Mouse (Mus musculus): Measurements from ENCODE around the gene Gramd1b. TPM values are rescaled to one million over a fixed set of nuclear protein-coding genes. Genes with fewer than 3 reads are reported as not detected.

Gramd1b gene
- polyA plus RNA-seq, 1 experiment from 2014 or later = 19.9 TPM

DNA sequence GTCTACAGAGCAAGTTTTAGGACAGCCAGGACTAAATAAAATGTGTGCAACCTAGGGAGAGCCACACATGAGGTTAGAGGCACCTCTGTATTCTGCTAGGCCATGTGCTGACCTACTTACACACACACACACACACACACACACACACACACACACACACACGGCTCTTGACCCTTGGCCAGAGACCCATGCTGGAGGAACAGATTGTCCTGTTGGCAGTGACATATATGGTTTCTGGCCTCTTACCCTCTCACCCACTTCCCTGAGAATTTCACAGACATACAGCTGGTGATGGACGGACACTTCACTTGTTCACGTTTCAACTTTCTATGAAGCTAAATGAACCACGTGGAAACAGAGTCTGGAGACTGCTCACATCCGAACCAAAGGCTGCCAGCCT, 212.4 kb downstream of the Gramd1b start:
- no peak for ATAC-seq (replicated peaks)
- H3K36me3 ChIP-seq (replicated peaks) = peaks cover 14% of the 10 kb centered on the region; the same call in 1 of the 2 replicates
- H3K27me3 ChIP-seq (replicated peaks) = no peaks in the 10 kb centered on the region
- no peak overlapping the region for H3K4me3 ChIP-seq
- H3K4me1 ChIP-seq = no peaks in the 10 kb centered on the region
- no peaks in the 10 kb centered on the region for H3K9me3 ChIP-seq
- 88% methylated on average over 5 of the region's 5 CpGs for WGBS
- no peak overlapping the region for H3K9ac ChIP-seq
- H3K4me2 ChIP-seq = no peak overlapping the region
- no peak overlapping the region for H3K27ac ChIP-seq

DNA sequence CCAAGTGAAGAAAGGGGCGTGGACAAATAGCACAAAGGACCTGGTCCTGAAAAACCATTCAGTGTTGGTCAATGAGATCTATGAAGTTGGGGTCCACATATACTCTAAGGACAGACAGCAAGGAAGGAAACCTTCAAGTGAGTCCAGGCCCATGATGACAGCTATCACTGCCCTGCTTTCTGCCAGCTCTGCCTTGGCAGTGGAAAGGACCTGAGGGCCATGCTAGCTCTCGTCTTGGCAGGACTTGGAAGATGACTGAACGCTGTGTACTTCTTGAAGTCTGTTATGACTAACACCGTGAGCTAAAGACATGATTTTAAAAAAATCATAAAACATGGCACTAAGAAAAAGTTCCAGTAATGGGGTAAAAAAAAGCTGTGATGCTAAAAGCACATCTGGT, 213.4 kb downstream of the Gramd1b start:
- Histone ChIP-seq H3K4me3 (no peak overlapping the region), H3K9ac (no peak overlapping the region), H3K36me3 (replicated peaks) (peaks cover 14% of the 10 kb centered on the region; the same call in 1 of the 2 replicates), H3K27ac (no peak overlapping the region), H3K9me3 (no peaks in the 10 kb centered on the region), H3K4me1 (no peaks in the 10 kb centered on the region), H3K27me3 (replicated peaks) (no peaks in the 10 kb centered on the region), H3K4me2 (no peak overlapping the region)
- 88% methylated on average over 4 of the region's 4 CpGs for WGBS
- ATAC-seq (replicated peaks) = no peak

DNA sequence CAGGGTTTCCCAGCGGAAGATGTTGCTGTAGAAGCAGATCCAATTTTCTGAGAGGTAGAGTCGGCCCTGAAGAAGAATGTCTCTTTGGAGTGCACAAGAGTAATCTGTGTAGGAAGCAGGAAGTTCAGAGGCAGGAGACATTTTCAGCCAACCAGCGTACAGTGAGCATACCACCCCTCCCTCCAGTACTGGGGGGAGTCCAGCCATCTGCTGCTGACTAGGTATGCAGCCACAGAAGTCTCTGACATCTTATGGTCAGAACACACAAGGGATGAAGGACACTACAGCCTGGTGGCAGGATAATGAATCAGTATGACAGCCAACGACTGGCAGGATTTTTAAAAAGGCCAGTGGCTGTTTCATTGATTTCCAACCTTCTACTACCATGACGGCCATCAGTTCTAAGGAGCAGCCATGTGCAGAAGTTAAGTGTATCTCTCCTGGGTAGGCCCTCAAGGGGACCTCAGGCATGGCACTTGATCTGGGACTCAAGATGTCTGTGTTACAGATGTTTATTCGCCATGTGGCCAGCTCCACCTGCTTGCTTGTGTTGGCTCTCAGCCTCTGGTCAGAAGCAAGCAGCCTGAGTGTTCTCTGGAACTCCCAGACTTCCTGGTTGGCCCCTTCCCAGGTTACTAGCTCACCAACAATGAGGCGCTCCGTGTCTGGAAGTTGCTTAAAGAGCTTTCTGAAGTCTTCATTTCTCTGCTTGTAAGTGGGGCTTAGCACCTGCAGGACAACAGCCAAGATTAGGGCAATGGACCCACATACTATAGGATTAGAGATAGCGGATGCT, 214.1 kb downstream of the Gramd1b start:
- WGBS = 83% methylated on average over 9 of the region's 9 CpGs
- Histone ChIP-seq H3K4me2 (no peak overlapping the region), H3K27me3 (replicated peaks) (no peaks in the 10 kb centered on the region), H3K4me1 (no peaks in the 10 kb centered on the region), H3K27ac (no peak overlapping the region), H3K36me3 (replicated peaks) (peaks cover 18% of the 10 kb centered on the region; the same call in 1 of the 2 replicates), H3K4me3 (no peak overlapping the region), H3K9me3 (no peaks in the 10 kb centered on the region), H3K9ac (no peak overlapping the region)
- no peak for ATAC-seq (replicated peaks)

DNA sequence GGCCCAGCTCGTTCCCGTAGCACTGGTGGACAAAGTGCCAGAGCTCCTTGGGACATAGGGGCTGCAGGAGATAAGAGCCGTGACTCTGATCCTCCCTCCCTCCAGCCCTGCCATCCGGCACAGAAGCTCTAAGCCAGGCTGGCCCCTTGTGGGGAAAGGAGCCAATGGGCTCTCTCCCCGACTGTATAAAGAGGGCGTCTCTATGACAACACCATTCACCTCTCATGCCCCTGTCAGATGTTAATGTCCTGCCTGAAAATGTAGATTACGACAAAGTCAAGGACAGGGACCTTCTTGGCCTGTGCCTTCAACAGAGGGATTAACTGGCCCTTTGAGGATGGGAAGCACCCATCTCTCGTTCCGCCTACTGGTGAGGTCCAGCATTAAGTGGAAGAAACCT, 219.4 kb downstream of the Gramd1b start:
- WGBS = 59% methylated on average over 9 of the region's 9 CpGs

DNA sequence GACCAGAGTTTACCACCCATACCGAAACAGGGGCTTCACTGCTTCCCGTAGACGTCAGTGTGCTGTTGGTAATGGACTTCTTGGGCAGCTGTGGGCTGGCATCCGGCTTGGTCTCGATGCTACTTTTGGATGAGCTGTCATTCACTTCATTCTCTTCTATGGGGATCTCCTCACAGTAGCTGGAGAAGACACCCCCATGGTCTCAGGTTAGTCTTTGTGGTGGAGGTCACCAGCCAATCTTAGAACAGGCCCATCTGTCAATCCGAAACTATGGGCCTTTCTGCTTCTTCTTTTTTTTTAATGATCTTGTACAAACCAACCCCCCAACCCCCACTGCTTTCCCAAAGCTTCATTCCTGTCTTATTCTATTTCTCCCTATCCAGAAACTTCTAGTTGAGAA, 221.3 kb downstream of the Gramd1b start:
- H3K4me2 ChIP-seq = no peak overlapping the region
- H3K27ac ChIP-seq = no peak overlapping the region
- H3K4me3 ChIP-seq = no peak overlapping the region
- H3K4me1 ChIP-seq = no peaks in the 10 kb centered on the region
- peaks cover 42% of the 10 kb centered on the region; the same call in 1 of the 2 replicates for H3K36me3 ChIP-seq (replicated peaks)
- H3K9ac ChIP-seq = no peak overlapping the region
- H3K27me3 ChIP-seq (replicated peaks) = no peaks in the 10 kb centered on the region
- WGBS = 96% methylated on average over 6 of the region's 6 CpGs
- ATAC-seq (replicated peaks) = no peak
- no peaks in the 10 kb centered on the region for H3K9me3 ChIP-seq

More for the DNA sequence above, 219.4 kb downstream of the Gramd1b start:
- H3K4me3 ChIP-seq = no peak overlapping the region
- H3K27ac ChIP-seq = no peak overlapping the region
- H3K9ac ChIP-seq = no peak overlapping the region
- H3K4me2 ChIP-seq = no peak overlapping the region
- H3K4me1 ChIP-seq = no peaks in the 10 kb centered on the region
- no peaks in the 10 kb centered on the region for H3K9me3 ChIP-seq
- H3K27me3 ChIP-seq (replicated peaks) = no peaks in the 10 kb centered on the region
- H3K36me3 ChIP-seq (replicated peaks) = peaks cover 32% of the 10 kb centered on the region; the same call in 1 of the 2 replicates
- no peak for ATAC-seq (replicated peaks)

DNA sequence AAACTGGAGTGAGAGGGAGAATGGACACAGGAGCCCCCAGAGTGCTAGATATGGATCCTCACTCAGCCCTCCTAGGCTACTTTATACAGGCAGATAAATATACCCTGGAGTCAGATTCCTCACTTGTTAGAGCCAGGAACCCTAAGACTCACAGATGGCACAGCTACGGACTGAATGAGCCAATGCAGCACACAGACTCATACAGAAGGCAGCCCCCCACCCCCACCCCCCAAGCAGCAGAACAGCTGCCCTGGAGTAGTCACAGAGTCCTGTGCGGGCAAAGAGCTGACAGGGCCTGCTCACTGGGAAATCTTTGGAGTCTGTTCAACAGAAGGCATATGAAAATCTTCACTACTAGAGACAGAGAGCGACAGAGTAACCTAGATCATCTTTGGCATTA, 223.9 kb downstream of the Gramd1b start:
- H3K4me2 ChIP-seq = no peak overlapping the region
- H3K4me1 ChIP-seq = no peaks in the 10 kb centered on the region
- H3K4me3 ChIP-seq = no peak overlapping the region
- H3K9me3 ChIP-seq = no peaks in the 10 kb centered on the region
- ATAC-seq (replicated peaks) = no peak
- 86% methylated on average over 3 of the region's 3 CpGs for WGBS
- H3K36me3 ChIP-seq (replicated peaks) = peaks cover 55% of the 10 kb centered on the region
- H3K9ac ChIP-seq = no peak overlapping the region
- H3K27me3 ChIP-seq (replicated peaks) = no peaks in the 10 kb centered on the region
- no peak overlapping the region for H3K27ac ChIP-seq

DNA sequence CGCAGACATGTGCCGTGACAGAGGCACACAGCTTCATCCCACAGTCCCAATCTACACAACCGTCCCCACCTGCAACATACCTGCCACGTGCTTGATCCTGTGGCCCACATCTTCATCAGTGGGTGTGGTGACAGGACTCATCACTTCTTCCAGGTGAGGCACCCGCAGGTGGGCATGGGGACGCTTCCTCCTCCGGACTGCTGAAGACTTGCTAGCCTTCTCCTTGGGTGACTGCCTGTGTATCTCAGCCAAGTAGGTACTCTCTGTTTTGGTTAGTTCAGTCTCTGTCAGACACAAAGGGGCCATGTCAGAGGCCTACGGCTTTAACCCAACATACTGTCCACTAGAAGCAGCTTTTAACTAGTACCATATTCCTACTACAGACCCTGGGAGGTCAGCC, 226.9 kb downstream of the Gramd1b start:
- Histone ChIP-seq H3K9me3 (no peaks in the 10 kb centered on the region), H3K4me1 (no peaks in the 10 kb centered on the region), H3K4me2 (no peak overlapping the region), H3K9ac (no peak overlapping the region), H3K36me3 (replicated peaks) (peaks cover 64% of the 10 kb centered on the region), H3K27ac (no peak overlapping the region), H3K27me3 (replicated peaks) (no peaks in the 10 kb centered on the region), H3K4me3 (no peak overlapping the region)
- WGBS = 94% methylated on average over 8 of the region's 8 CpGs
- ATAC-seq (replicated peaks) = no peak

DNA sequence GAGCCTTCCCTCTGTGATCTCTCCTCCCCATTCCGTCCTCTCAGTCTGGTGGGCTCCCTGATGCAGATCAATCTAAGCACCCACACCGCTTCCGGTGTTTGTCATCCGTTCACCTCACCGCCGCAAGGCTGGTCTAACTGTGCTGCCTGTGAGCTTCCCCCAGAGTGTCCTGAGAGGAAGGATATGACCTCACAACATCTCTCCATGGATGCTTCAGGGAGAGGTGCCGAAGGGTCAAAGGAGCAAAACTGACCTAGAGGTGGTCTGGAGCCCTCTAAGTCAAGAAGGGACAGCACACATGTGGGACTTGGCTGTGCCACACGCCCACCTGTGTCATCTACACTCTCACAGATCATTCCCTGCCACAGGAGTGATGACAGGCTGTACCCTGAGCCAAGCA, 228.8 kb downstream of the Gramd1b start:
- no peak overlapping the region for H3K27ac ChIP-seq
- H3K36me3 ChIP-seq (replicated peaks) = peaks cover 70% of the 10 kb centered on the region
- no peaks in the 10 kb centered on the region for H3K4me1 ChIP-seq
- H3K4me3 ChIP-seq = no peak overlapping the region
- no peak overlapping the region for H3K4me2 ChIP-seq
- no peak for ATAC-seq (replicated peaks)
- 88% methylated on average over 8 of the region's 8 CpGs for WGBS
- H3K9ac ChIP-seq = no peak overlapping the region
- no peaks in the 10 kb centered on the region for H3K27me3 ChIP-seq (replicated peaks)
- H3K9me3 ChIP-seq = no peaks in the 10 kb centered on the region

DNA sequence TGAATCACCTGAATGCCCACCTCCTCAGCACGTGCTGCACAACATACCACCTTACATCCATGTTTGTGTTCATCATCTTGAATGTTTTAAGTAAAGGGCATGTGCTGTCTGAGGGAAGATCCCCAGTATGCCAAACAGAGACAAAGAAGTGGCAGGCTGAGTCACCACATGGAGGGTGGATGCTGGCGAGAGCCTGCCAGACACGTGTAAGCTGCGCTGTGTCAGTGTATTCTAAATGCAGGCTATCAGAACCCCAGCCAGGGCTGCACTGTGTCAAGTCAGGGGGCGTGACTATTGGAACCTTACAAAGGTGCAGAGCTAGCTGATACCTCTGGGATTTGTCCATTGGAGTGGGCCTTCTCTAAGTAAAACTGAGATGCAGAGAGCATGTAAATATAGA, 229.7 kb downstream of the Gramd1b start:
- Histone ChIP-seq H3K27ac (no peak overlapping the region), H3K4me2 (no peak overlapping the region), H3K9ac (no peak overlapping the region), H3K36me3 (replicated peaks) (peaks cover 65% of the 10 kb centered on the region), H3K4me3 (no peak overlapping the region), H3K9me3 (no peaks in the 10 kb centered on the region), H3K27me3 (replicated peaks) (no peaks in the 10 kb centered on the region), H3K4me1 (no peaks in the 10 kb centered on the region)
- no peak for ATAC-seq (replicated peaks)
- WGBS = 87% methylated on average over 5 of the region's 5 CpGs

DNA sequence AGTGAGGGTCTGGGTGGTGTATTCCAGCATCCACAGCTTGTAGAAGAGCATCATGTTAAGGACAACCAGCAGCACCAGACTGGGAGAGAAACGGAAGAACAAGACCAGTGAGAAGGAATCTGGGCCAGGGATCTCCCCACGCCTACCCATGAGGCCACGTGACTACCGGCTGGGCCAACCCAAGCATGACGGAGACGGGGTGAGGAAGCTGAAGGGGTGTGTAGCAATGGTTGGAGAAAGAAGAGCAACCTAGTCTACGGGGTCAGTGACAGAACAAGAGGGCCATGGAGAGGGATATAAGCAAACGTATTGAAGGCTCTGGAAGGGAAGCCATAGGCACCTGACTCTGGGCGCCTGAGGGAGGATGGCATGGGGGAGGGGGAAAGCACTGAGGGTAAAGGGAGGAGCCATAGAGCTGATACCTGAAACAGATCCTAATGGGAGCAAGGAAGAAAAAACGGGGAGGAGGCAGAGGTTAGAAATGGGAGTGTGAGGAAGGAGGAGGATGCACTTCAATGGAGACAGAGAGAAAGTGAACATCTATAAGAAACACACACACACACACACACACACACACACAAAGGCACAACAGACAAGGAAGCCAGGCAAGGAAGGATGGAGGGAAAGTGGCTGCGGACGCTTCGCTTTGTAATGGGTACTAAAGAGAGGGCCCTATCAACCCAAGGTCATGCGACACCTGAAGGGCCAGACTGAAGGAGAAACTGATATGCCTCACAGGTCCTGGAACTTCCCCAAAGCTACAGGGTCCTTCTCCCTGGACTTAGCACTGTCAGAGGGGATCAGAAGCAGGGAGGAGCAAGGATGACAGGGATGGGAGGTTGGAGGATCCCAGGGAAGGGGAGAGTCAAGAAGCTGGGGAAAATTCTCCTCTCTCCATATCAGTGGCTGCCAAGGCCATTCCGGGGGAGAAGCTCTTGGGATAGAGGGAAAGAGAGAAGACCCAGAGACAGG, 230.9 kb downstream of the Gramd1b start:
- no peak for ATAC-seq (replicated peaks)
- Histone ChIP-seq H3K9me3 (no peaks in the 10 kb centered on the region), H3K27me3 (replicated peaks) (no peaks in the 10 kb centered on the region), H3K4me3 (no peak overlapping the region), H3K36me3 (replicated peaks) (peaks cover 58% of the 10 kb centered on the region), H3K27ac (no peak overlapping the region), H3K4me2 (no peak overlapping the region), H3K4me1 (no peaks in the 10 kb centered on the region), H3K9ac (no peak overlapping the region)
- WGBS = 91% methylated on average over 15 of the region's 15 CpGs

DNA sequence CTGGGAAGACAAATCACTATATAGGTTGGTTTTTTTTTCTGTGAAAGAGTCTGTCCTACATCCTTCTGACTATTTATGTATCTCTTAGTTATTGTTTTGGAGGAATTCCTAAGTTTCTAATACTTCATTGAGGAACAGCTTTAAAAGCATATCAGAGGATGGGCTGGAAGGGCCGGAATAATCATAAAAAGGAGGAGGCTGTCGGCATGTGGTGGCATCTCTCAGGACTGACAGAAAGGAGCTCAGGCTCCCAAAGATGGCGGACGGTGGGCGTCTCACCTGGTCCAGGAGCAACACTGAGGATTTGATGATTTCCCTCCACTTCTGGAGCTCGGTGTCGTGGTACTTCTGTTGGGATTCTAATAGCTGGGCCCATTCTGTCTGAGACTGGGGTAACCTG, 231.9 kb downstream of the Gramd1b start:
- Histone ChIP-seq H3K4me1 (no peaks in the 10 kb centered on the region), H3K36me3 (replicated peaks) (peaks cover 50% of the 10 kb centered on the region), H3K9me3 (no peaks in the 10 kb centered on the region), H3K27me3 (replicated peaks) (no peaks in the 10 kb centered on the region), H3K9ac (no peak overlapping the region), H3K27ac (no peak overlapping the region), H3K4me2 (no peak overlapping the region), H3K4me3 (no peak overlapping the region)
- no peak for ATAC-seq (replicated peaks)
- 95% methylated on average over 7 of the region's 7 CpGs for WGBS

DNA sequence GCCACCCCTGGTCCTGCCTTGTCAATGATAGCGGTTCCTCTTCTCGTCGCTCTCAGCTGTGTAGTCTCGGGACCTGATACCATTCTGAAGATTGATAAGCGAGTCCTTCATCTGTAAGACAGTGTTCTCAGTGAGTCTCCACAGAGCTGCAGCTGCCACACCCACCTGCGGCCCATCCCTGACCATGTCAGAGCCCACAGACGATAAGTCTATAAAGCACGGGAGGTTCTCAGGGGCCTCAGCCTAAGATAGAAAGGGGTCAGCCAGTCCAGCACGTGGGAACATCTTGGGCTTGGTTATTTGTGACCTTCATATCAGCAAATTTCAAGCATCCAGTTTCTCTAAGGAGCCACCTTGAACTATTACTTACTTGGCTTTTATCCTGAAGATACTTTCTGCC, 233.2 kb downstream of the Gramd1b start:
- H3K4me2 ChIP-seq = no peak overlapping the region
- H3K4me3 ChIP-seq = no peak overlapping the region
- WGBS = 97% methylated on average over 9 of the region's 9 CpGs
- H3K36me3 ChIP-seq (replicated peaks) = peaks cover 48% of the 10 kb centered on the region; the same call in 1 of the 2 replicates
- no peaks in the 10 kb centered on the region for H3K27me3 ChIP-seq (replicated peaks)
- H3K4me1 ChIP-seq = no peaks in the 10 kb centered on the region
- H3K27ac ChIP-seq = no peak overlapping the region
- H3K9me3 ChIP-seq = no peaks in the 10 kb centered on the region
- no peak for ATAC-seq (replicated peaks)
- no peak overlapping the region for H3K9ac ChIP-seq

Measured in midbrain, embryonic 15.5 days (tissue).